Mouse (Mus musculus) C2C12 (cell line): ENCODE measurements around the gene Pigb. TPM values are rescaled to one million over a fixed set of nuclear protein-coding genes. Genes with fewer than 3 reads are reported as not detected.

ENCODE experiments used
- H3K27me3 ChIP-seq: one replicate; pipeline ENCODE4 v1.6.1; 2011; ENCODE audit not compliant: control insufficient read depth, insufficient read depth, insufficient read length
- H3K36me3 ChIP-seq: one replicate; pipeline ENCODE4 v1.6.1; 2011; ENCODE audit not compliant: control insufficient read depth, insufficient read depth
- H3K4me3 ChIP-seq: one replicate; pipeline ENCODE4 v1.5.1; 2011; ENCODE audit warnings: mild to moderate bottlenecking, control low read depth; ENCODE audit not compliant: poor library complexity, insufficient read depth, severe bottlenecking
- H3K79me2 ChIP-seq: one replicate; pipeline ENCODE4 v1.6.1; 2011; ENCODE audit not compliant: control insufficient read depth, insufficient read depth
- H3K79me3 ChIP-seq: one replicate; pipeline ENCODE4 v1.6.1; 2011; ENCODE audit warnings: low read depth, control low read depth
- H3ac ChIP-seq: one replicate; pipeline ENCODE3; 2011; ENCODE audit warnings: low read depth; ENCODE audit not compliant: control insufficient read depth, insufficient read length
- CTCF ChIP-seq: IDR thresholded peaks from one replicate; pipeline ENCODE4 v1.5.1; 2011; ENCODE audit not compliant: control insufficient read depth, insufficient read depth, insufficient read length
- FOSL1 ChIP-seq: IDR thresholded peaks from one replicate; pipeline ENCODE4 v1.8.0; 2011; ENCODE audit warnings: mild to moderate bottlenecking, low read length; ENCODE audit not compliant: poor library complexity, insufficient read depth, severe bottlenecking
- MAX ChIP-seq: IDR thresholded peaks from one replicate; pipeline ENCODE4 v1.6.1; 2011; ENCODE audit warnings: mild to moderate bottlenecking, control low read depth
- MYOD1 ChIP-seq: IDR thresholded peaks from one replicate; pipeline ENCODE4 v1.6.1; 2011; ENCODE audit warnings: low read depth; ENCODE audit not compliant: control insufficient read depth, insufficient read length
- MYOG ChIP-seq: IDR thresholded peaks from one replicate; pipeline ENCODE4 v1.6.1; 2011; ENCODE audit not compliant: control insufficient read depth, insufficient read length; ENCODE audit errors: extremely low read depth
- USF1 ChIP-seq: IDR thresholded peaks from one replicate; pipeline ENCODE4 v1.6.1; 2011; ENCODE audit warnings: low read depth, mild to moderate bottlenecking, control low read depth, moderate library complexity
- microRNA-seq: library from miRNA; unstranded; fragments of <30 nt; microRNA quantifications from one replicate; pipeline ENCODE4, GENCODE M21; 2019; ENCODE audit warnings: borderline microRNAs expressed
- polyA plus RNA-seq: library from polyadenylated mRNA; unstranded; fragments of >200 nt; fragmentation: generic; extraction: Trizol; gene quantifications from one replicate; pipeline ENCODE4 v1.2.1, GENCODE M21; 2012; ENCODE audit warnings: missing spikeins

The Pigb gene
- polyA plus RNA-seq, 1 experiment = 5.9 TPM

- Histone ChIP-seq H3K79me3 (no peaks in the 10 kb centered on the region), H3K4me3 (no peak within 1 kb of the TSS), H3K36me3 (no peaks in the 10 kb centered on the region), H3K79me2 (no peaks in the 10 kb centered on the region), H3K27me3 (peaks cover 6% of the 10 kb centered on the region), H3ac (no peak within 1 kb of the TSS)
- TF ChIP-seq MAX (no peak), MYOD1 (no peak), MYOG (no peak), CTCF (no peak), USF1 (no peak), FOSL1 (no peak)
Observed at GRCm38 (mm10) chr9:72958521-72959450, 81.4 kb downstream of the Pigb start, which contains the start of the genes Dyx1c1 and Gm44503. TSS of gene Dyx1c1 (plus strand) at chr9:72958785. TSS of gene Gm44503 (plus strand) at chr9:72958852.

Small RNA genes lying within 50 kb of the gene (microRNA-seq; reads per million reads assigned to microRNA genes)
- not detected for gene Gm27353

Other genes starting within 250 kb of the Pigb start
- gene Prtg, start 233.5 kb downstream of the Pigb start, polyA plus RNA-seq = 0.59 TPM
- gene Pygo1, start 114.7 kb downstream of the Pigb start, polyA plus RNA-seq = 0.04 TPM
- gene Dyx1c1, start 81.6 kb downstream of the Pigb start, polyA plus RNA-seq = 0.02 TPM
- not detected for gene Gm44503, start 81.5 kb downstream of the Pigb start, polyA plus RNA-seq
- 1.8 TPM for gene Ccpg1os, start 55.0 kb downstream of the Pigb start, polyA plus RNA-seq
- 3.5 TPM for gene Ccpg1, start 54.9 kb downstream of the Pigb start, polyA plus RNA-seq
- 0.06 TPM for gene Rab27a, start 4.5 kb upstream of the Pigb start, polyA plus RNA-seq
- gene Khdc3, start 61.5 kb upstream of the Pigb start, polyA plus RNA-seq = not detected
- gene Gm20509, start 62.1 kb upstream of the Pigb start, polyA plus RNA-seq = not detected
- gene Rsl24d1, start 73.0 kb upstream of the Pigb start, polyA plus RNA-seq = 62.5 TPM